Mouse (Mus musculus) lung, postnatal 0 days (tissue): ENCODE measurements around the gene Abcg1. TPM values are rescaled to one million over a fixed set of nuclear protein-coding genes. Genes with fewer than 3 reads are reported as not detected.
A peak's percentile ranks its signal among the peaks of the same experiment; 100 is the strongest.

Experiments
- ATAC-seq: fragments of 200-750 bp; cut with Nextera tagmentation; 2 replicates; pipeline ENCODE4 v1.8.0; 2017; ENCODE audit warnings: moderate library complexity
- DNase-seq: peaks from one replicate; pipeline ENCODE4 v3.0.0-alpha.2; 2016; ENCODE audit warnings: low spot score
- H3K27ac ChIP-seq: fragments of 300-500 bp; sonication (generic); 2 replicates; pipeline ENCODE4 v1.5.1; 2014; ENCODE audit warnings: antibody characterized with exemption, mild to moderate bottlenecking, low read length, mixed read lengths
- H3K27me3 ChIP-seq: fragments of 300-500 bp; sonication (generic); replicated peaks from 2 replicates; pipeline ENCODE4 v1.6.1; 2014; ENCODE audit warnings: low read length, mixed read lengths; ENCODE audit not compliant: insufficient read depth
- H3K36me3 ChIP-seq: fragments of 300-500 bp; sonication (generic); 2 replicates; pipeline ENCODE4 v1.6.1; 2014; ENCODE audit warnings: low read length, mixed read lengths; ENCODE audit not compliant: insufficient read depth
- H3K4me1 ChIP-seq: fragments of 300-500 bp; sonication (generic); 2 replicates; pipeline ENCODE4 v1.6.1; 2014; ENCODE audit warnings: antibody characterized with exemption, low read depth, low read length, mixed read lengths; ENCODE audit not compliant: insufficient read depth
- H3K4me2 ChIP-seq: fragments of 300-500 bp; sonication (generic); replicated peaks from 2 replicates; pipeline ENCODE4 v1.6.1; 2014; ENCODE audit warnings: low read depth, mild to moderate bottlenecking, low read length, moderate library complexity, mixed read lengths
- H3K4me3 ChIP-seq: fragments of 300-500 bp; sonication (generic); 2 replicates; pipeline ENCODE4 v1.5.1; 2014; ENCODE audit warnings: low read depth, low read length
- H3K9ac ChIP-seq: fragments of 300-500 bp; sonication (generic); replicated peaks from 2 replicates; pipeline ENCODE4 v1.6.1; 2014; ENCODE audit warnings: low read depth, mild to moderate bottlenecking
- H3K9me3 ChIP-seq: fragments of 300-500 bp; sonication (generic); 2 replicates; pipeline ENCODE4 v1.6.1; 2016; ENCODE audit warnings: low read length, mixed read lengths
- CTCF ChIP-seq: IDR thresholded peaks from 2 replicates; pipeline ENCODE4 v1.5.1; 2016; ENCODE audit warnings: antibody characterized with exemption, mild to moderate bottlenecking
- EP300 ChIP-seq: IDR thresholded peaks from 2 replicates; pipeline ENCODE4 v1.6.1; 2016; ENCODE audit warnings: antibody characterized with exemption, mild to moderate bottlenecking, control low read depth
- WGBS: fragments of 180-500 bp; shearing (Covaris S2); extraction: QIAGEN DNeasy Blood & Tissue Kit; methylation state at CpG from one replicate; pipeline ENCODE4 v1.1.7; 2014; 5-methylcytosine and 5-hydroxymethylcytosine counted together
- polyA plus RNA-seq: library from polyadenylated mRNA; unstranded; fragments of >200 nt; fragmentation: Nextera tagmentation; extraction: Ambion mirVana; gene quantifications from 2 replicates; pipeline ENCODE4 v1.2.1, GENCODE M21; 2015

The Abcg1 gene
- polyA plus RNA-seq = 26.9 and 35.3 TPM in 2 replicates

DNA sequence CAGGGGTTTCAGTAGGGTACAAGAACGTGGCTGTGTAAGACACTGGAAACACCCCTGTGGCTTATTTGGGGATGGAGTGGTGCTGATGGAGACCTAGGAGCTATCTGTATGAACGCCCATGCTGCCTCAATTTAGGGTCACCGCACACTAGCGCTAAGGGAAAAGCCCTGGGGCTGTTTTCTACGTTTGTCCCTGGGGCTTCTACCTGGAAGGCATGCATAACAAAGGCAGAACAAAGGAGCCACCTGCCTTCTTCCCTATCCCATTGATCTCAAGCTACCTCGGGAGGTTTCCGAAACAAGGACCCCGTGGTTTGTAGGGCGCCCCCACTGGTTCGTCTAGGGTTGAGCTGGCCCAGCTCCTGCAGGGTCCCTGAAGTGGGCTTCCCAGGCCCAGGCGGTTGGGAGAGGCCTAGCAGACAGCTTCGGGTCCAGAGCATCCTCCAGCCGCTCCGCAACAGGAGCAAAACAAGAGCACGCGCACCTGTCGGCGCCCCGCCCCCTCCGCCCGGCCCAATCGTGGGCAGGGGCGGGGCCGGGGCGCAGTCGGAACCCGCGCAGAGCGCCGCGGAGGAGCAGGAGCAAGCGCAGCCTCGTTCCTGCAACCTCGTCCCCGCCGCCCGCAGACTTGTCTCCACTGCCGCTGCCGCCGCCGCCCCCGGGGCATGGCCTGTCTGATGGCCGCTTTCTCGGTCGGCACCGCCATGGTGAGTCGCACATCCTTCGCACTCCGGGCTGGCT lies at the start of gene Abcg1:
Gene Abcg1, plus strand, starts transcription at position 525 of the 740 bp plus-strand sequence.
- Histone ChIP-seq H3K36me3 (no peaks in the 10 kb centered on the region), H3K4me2 (peak within 1 kb of the TSS; percentile 71), H3K9me3 (peaks cover 4% of the 10 kb centered on the region; the same call in 1 of the 2 replicates), H3K9ac (peak within 1 kb of the TSS; percentile 41; the same call in 1 of the 2 replicates), H3K27me3 (peaks cover 12% of the 10 kb centered on the region; the same call in 1 of the 2 replicates), H3K4me1 (peaks cover 6% of the 10 kb centered on the region; the same call in 1 of the 2 replicates), H3K4me3 (peak within 1 kb of the TSS; percentile 52), H3K27ac (peak within 1 kb of the TSS; percentile 59)
- TF ChIP-seq EP300 = no peak
- peak; percentile 46 for TF ChIP-seq CTCF
- 4% methylated on average over 37 of the region's 49 CpGs for WGBS
- ATAC-seq (peak; percentile 61), DNase-seq (peak; percentile 70)

DNA sequence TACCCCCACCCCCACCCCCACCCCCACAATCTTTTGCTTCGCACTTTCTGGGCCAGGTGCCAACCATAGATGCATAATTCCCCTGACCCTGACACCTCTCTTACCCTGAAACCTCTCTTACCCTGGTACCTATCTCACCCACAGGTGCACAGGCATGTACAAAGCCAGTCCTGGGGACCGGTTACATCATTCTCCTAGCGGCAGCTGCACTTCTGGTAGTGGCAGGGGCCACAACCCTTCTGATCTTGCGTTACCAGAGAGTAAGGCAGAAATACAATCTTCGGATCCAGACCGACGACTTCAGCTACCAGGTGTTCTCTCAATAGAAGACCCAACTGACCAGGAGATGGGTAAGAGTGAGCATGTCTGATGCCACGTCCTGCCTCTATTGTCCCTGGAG lies 49.1 kb upstream of the Abcg1 start:
- Histone ChIP-seq H3K4me2 (no peak overlapping the region), H3K36me3 (no peaks in the 10 kb centered on the region), H3K27me3 (no peaks in the 10 kb centered on the region), H3K27ac (no peak overlapping the region), H3K4me3 (no peak overlapping the region), H3K9ac (no peak overlapping the region), H3K9me3 (no peaks in the 10 kb centered on the region), H3K4me1 (no peaks in the 10 kb centered on the region)
- WGBS = 69% methylated on average over 8 of the region's 8 CpGs
- ATAC-seq (no peak), DNase-seq (no peak)
- TF ChIP-seq EP300 = no peak
- no peak for TF ChIP-seq CTCF

DNA sequence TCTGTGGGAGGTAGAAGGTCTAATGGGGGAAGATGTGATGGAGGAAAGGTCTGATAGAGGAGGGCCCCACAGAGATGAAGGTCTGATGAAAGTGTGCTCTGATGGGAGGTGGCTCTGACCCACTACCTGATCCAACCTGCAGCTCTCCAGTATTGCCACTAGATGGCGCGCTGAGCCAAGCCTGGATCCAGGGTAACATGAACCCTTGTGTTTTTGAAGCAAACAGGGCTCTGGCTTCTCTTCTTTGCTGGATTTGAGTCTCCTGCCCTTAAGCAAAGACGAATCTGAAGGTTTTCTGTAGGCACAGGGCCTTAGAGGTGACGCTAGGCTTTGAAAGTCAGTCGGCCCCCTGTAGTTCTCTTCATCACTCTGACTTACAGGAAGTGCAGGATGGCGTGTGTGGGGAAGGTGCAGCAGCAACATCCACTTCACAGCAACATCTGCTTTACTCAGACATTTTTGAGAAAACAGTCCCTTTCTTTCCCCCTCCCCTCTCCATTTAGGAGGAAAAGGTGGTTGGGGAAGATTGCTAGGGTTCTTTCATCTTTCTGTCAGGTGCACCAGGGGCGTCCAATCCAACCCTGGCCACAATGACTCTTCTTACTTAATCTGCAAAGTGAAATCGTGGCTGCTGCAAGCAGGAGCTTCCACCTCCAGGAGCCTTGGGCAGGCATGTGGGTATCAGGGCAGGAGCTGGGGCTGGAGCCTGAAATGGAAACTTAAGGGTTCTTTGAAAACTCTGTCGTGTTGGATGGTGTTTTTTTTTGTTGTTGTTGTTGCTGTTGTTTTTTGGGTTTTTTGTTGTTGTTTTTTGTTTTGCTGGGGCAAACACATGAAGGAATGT lies 45.7 kb upstream of the Abcg1 start:
- H3K9ac ChIP-seq = no peak overlapping the region
- no peak overlapping the region for H3K27ac ChIP-seq
- H3K4me1 ChIP-seq = no peaks in the 10 kb centered on the region
- no peak for ATAC-seq
- no peaks in the 10 kb centered on the region for H3K36me3 ChIP-seq
- H3K9me3 ChIP-seq = no peaks in the 10 kb centered on the region
- TF ChIP-seq CTCF (peak; percentile 98), EP300 (no peak)
- DNase-seq = peak; percentile 70
- 30% methylated on average over 9 of the region's 9 CpGs for WGBS
- no peaks in the 10 kb centered on the region for H3K27me3 ChIP-seq
- no peak overlapping the region for H3K4me3 ChIP-seq
- no peak overlapping the region for H3K4me2 ChIP-seq

DNA sequence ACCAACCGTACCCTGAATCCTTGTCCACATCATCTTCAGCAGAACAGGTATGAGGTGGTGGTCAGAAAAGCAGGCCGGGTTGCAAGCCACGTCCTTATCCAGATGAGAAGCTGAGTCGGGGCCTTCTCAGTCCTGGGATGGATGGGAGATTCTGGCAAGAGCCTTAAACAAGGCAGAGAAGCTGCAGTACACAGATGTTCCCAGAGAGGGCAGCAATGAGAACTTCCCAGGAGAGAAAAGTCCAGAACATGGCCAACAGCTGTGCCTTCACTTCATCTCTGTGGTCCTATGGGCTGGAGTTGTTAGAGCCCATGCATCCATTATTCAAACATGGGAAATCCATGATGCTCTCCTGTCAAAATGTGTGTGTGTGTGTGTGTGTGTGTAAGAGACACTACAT lies 39.2 kb upstream of the Abcg1 start:
- ATAC-seq (no peak; the same call in 1 of the 2 replicates), DNase-seq (peak; percentile 78)
- H3K27ac ChIP-seq = no peak overlapping the region
- no peaks in the 10 kb centered on the region for H3K36me3 ChIP-seq
- H3K9me3 ChIP-seq = no peaks in the 10 kb centered on the region
- no peak overlapping the region for H3K9ac ChIP-seq
- H3K4me2 ChIP-seq = no peak overlapping the region
- no peak overlapping the region for H3K4me3 ChIP-seq
- no peaks in the 10 kb centered on the region for H3K27me3 ChIP-seq
- peaks cover 6% of the 10 kb centered on the region; the same call in 1 of the 2 replicates for H3K4me1 ChIP-seq
- TF ChIP-seq EP300 (no peak), CTCF (peak; percentile 78)
- 64% methylated on average over 4 of the region's 4 CpGs for WGBS

DNA sequence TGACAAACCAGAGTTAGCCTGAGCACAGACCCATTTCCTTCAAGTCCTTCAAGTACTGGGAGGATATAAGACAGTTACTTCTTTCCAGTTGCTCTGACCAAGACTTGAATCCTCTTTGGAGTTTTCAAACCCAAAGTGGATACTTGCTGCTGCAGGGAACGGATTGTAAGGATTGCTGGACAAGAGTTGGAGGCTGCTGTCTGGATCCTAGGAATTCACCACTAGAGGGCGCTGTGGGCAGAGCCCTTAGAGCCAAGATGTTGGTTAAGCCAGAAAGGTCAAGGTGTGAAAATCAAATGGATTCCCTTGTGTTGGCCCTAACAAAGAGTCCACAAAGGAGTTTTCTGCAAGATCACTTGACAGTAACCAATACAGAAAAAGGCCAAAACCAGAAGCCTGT lies 38.0 kb upstream of the Abcg1 start:
- 11% methylated on average over 2 of the region's 2 CpGs for whole genome bisulfite sequencing
- peak; percentile 89 for TF ChIP-seq CTCF
- TF ChIP-seq EP300 = no peak
- no peak overlapping the region for H3K9ac ChIP-seq
- H3K4me3 ChIP-seq = no peak overlapping the region
- ATAC-seq (no peak), DNase-seq (peak; percentile 72)
- H3K36me3 ChIP-seq = no peaks in the 10 kb centered on the region
- no peak overlapping the region for H3K27ac ChIP-seq
- H3K4me1 ChIP-seq = peaks cover 6% of the 10 kb centered on the region; the same call in 1 of the 2 replicates
- no peaks in the 10 kb centered on the region for H3K9me3 ChIP-seq
- no peaks in the 10 kb centered on the region for H3K27me3 ChIP-seq
- no peak overlapping the region for H3K4me2 ChIP-seq

DNA sequence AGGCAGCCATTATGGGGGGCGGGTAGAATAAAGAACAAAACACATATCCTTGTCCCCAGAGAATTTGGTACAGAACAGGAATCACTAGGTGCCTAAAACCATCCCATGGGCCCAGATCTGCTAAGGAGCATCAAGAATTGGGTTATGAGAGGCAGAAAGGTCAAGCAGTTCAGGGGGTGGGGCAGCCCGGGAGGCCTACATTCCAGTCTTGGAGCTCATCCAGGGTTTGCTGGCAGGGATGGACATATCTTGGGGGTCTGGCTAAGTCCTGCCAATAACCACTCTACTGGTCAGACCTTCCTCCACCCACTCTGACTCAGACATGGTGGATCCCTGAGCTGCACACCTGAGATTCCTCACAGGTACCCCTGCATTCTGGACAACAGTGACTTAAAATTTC lies 37.4 kb upstream of the Abcg1 start:
- WGBS = 56% methylated on average over 2 of the region's 2 CpGs
- H3K27ac ChIP-seq = no peak overlapping the region
- H3K4me2 ChIP-seq = no peak overlapping the region
- DNase-seq (no peak), ATAC-seq (no peak)
- peaks cover 6% of the 10 kb centered on the region; the same call in 1 of the 2 replicates for H3K4me1 ChIP-seq
- H3K4me3 ChIP-seq = no peak overlapping the region
- no peaks in the 10 kb centered on the region for H3K27me3 ChIP-seq
- no peaks in the 10 kb centered on the region for H3K36me3 ChIP-seq
- H3K9ac ChIP-seq = no peak overlapping the region
- H3K9me3 ChIP-seq = no peaks in the 10 kb centered on the region
- TF ChIP-seq CTCF (no peak), EP300 (no peak)
